Mouse (Mus musculus) cerebellum, adult 2 months (tissue): ENCODE data around the gene Il22ra1.

ENCODE experiments used
- CTCF ChIP-seq: fragments of 200-500 bp; IDR thresholded peaks from 2 replicates; pipeline ENCODE4 v1.5.1; 2011; ENCODE audit warnings: low read depth, mild to moderate bottlenecking, control low read depth, low read length, moderate library complexity, borderline replicate concordance; ENCODE audit not compliant: insufficient read depth
- POLR2A ChIP-seq: fragments of 200-500 bp; IDR thresholded peaks from 2 replicates; pipeline ENCODE4 v1.6.1; 2011; ENCODE audit warnings: low read length, control low read depth, borderline replicate concordance; ENCODE audit not compliant: insufficient read depth

DNA sequence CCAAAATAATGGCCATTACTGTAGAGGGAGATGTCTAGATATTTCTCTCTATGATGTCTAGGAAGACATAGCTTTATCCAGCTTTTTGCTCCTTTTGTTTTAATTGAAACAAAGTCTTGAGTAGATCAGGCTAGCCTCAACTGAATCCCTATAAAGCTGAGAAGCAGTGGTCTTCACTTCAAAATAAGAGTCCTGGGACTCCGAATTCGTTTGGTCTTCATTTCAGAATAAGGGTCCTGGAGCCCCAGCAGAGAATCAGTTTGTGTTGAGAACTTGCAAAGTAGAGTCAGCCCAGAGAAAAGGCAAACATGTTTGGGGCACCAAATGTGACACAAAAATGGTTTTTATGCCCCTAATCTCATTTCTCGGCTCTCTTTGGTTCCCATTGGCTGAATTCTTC is 43.2 kb upstream of the Il22ra1 start:
- no peak for TF ChIP-seq CTCF
- TF ChIP-seq POLR2A, result no peak
